Mouse (Mus musculus): ENCODE measurements around the gene March9. TPM values are rescaled to one million over a fixed set of nuclear protein-coding genes. Genes with fewer than 3 reads are reported as not detected.
A peak's percentile ranks its signal among the peaks of the same experiment; 100 is the strongest.

The March9 gene
- polyA plus RNA-seq, 1 experiment from 2014 or later, result 4.7 TPM

DNA sequence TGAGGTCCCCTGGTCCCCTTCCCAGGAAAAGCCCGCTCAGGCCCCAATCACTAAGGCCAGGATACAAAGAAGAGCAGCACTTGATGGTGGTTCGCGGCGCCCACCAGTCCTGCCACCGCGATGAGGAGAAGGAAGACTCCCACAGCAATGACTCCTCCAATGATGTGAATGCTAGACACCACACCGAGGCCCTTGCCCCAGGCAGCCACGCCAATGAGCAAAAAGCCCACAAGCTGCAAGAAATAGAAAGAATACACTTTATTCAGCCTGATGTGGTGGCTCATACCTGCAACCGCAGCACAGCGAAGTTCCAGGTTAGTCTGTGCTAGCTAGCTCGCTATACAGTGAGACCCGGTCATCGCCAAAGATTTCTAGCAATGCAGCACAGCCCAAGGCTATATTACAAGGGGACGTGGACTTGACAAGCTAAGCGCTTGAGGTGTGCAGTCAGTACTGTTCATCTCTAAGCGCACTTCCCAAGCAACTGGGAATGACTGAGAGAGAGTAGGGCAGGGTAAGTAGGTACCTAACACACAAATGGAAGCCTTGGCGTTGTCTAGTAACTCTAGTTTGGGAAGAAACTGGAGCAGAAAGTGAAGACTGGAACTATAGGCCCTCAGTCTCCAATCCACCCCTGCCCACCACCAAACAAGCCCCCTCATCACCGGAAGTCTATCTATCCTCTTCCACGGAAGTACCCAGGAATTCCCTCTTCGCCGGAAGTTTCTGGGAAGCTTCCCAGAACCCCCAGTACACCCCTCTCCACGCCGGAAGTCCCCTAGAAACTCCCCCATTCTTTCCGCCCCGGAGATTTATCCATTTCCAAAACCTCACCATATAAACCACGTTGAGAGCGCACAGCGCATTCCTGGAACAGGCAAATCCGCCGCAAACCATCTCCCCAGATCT lies 9.6 kb upstream of the March9 start:
- Histone ChIP-seq H3K4me1 (ENCODE audit: control insufficient read depth, insufficient read depth, low read length) (peaks cover 16% of the 10 kb centered on the region; the same call in 1 of the 2 replicates), H3K4me3 (ENCODE audit: low read depth, low read length) (peak overlapping the region; percentile 63), H3K4me2 (ENCODE audit: low read depth) (peak overlapping the region; percentile 88), H3K27ac (ENCODE audit: low read depth, low read length) (peak overlapping the region; percentile 63), H3K9ac (ENCODE audit: low read length) (peak overlapping the region; percentile 77), H3K36me3 (ENCODE audit: control insufficient read depth, insufficient read depth, low read length) (peaks cover 35% of the 10 kb centered on the region), H3K27me3 (ENCODE audit: control insufficient read depth, insufficient read depth, low read length) (no peaks in the 10 kb centered on the region), H3K9me3 (ENCODE audit: control insufficient read depth, low read length) (no peaks in the 10 kb centered on the region)
- peak; percentile 70 for ATAC-seq (ENCODE audit: insufficient read depth, low FRiP score, low TSS enrichment)
- WGBS, result 9% methylated on average over 30 of the region's 30 CpGs
- DNase-seq (ENCODE audit: low spot score), result peak; percentile 29

GRCm38 (mm10) chr10:127068360-127069038 lies 8.5 kb upstream of the March9 start:
- Histone ChIP-seq H3K9ac (ENCODE audit: low read length) (peak overlapping the region; percentile 77; the same call in 1 of the 2 replicates), H3K4me3 (ENCODE audit: low read depth, low read length) (peak overlapping the region; percentile 63), H3K36me3 (ENCODE audit: control insufficient read depth, insufficient read depth, low read length) (peaks cover 35% of the 10 kb centered on the region), H3K9me3 (ENCODE audit: control insufficient read depth, low read length) (no peaks in the 10 kb centered on the region), H3K27me3 (ENCODE audit: control insufficient read depth, insufficient read depth, low read length) (no peaks in the 10 kb centered on the region), H3K27ac (ENCODE audit: low read depth, low read length) (peak overlapping the region; percentile 63; the same call in 1 of the 2 replicates), H3K4me1 (ENCODE audit: control insufficient read depth, insufficient read depth, low read length) (peaks cover 16% of the 10 kb centered on the region; the same call in 1 of the 2 replicates), H3K4me2 (ENCODE audit: low read depth) (peak overlapping the region; percentile 88)
- ATAC-seq (ENCODE audit: insufficient read depth, low FRiP score, low TSS enrichment), result no peak
- WGBS, result 87% methylated on average over 9 of the region's 9 CpGs
- no peak for DNase-seq (ENCODE audit: low spot score)

- DNase-seq (ENCODE audit: low spot score), result no peak
- Histone ChIP-seq H3K4me1 (ENCODE audit: control insufficient read depth, insufficient read depth, low read length) (peaks cover 18% of the 10 kb centered on the region; the same call in 1 of the 2 replicates), H3K9ac (ENCODE audit: low read length) (no peak overlapping the region), H3K27ac (ENCODE audit: low read depth, low read length) (no peak overlapping the region), H3K27me3 (ENCODE audit: control insufficient read depth, insufficient read depth, low read length) (no peaks in the 10 kb centered on the region), H3K9me3 (ENCODE audit: control insufficient read depth, low read length) (no peaks in the 10 kb centered on the region), H3K36me3 (ENCODE audit: control insufficient read depth, insufficient read depth, low read length) (peaks cover 35% of the 10 kb centered on the region), H3K4me2 (ENCODE audit: low read depth) (no peak overlapping the region), H3K4me3 (ENCODE audit: low read depth, low read length) (no peak overlapping the region)
- ATAC-seq (ENCODE audit: insufficient read depth, low FRiP score, low TSS enrichment), result no peak
- WGBS, result 93% methylated on average over 14 of the region's 14 CpGs
Measured at GRCm38 (mm10) chr10:127066519-127067018, 6.6 kb upstream of the March9 start.

GRCm38 (mm10) chr10:127065981-127066380 lies 6.0 kb upstream of the March9 start:
- Histone ChIP-seq H3K9ac (ENCODE audit: low read length) (no peak overlapping the region), H3K27ac (ENCODE audit: low read depth, low read length) (no peak overlapping the region), H3K4me3 (ENCODE audit: low read depth, low read length) (no peak overlapping the region), H3K9me3 (ENCODE audit: control insufficient read depth, low read length) (no peaks in the 10 kb centered on the region), H3K4me2 (ENCODE audit: low read depth) (no peak overlapping the region), H3K4me1 (ENCODE audit: control insufficient read depth, insufficient read depth, low read length) (peaks cover 13% of the 10 kb centered on the region; the same call in 1 of the 2 replicates), H3K36me3 (ENCODE audit: control insufficient read depth, insufficient read depth, low read length) (peaks cover 35% of the 10 kb centered on the region), H3K27me3 (ENCODE audit: control insufficient read depth, insufficient read depth, low read length) (no peaks in the 10 kb centered on the region)
- WGBS, result 92% methylated on average over 9 of the region's 9 CpGs
- DNase-seq (ENCODE audit: low spot score) (no peak), ATAC-seq (ENCODE audit: insufficient read depth, low FRiP score, low TSS enrichment) (no peak)

- H3K9ac ChIP-seq (ENCODE audit: low read length), result peak overlapping the region; percentile 94
- peak overlapping the region; percentile 76 for H3K4me2 ChIP-seq (ENCODE audit: low read depth)
- ATAC-seq (ENCODE audit: insufficient read depth, low FRiP score, low TSS enrichment) (peak; percentile 1), DNase-seq (ENCODE audit: low spot score) (peak; percentile 49)
- H3K4me1 ChIP-seq (ENCODE audit: control insufficient read depth, insufficient read depth, low read length), result peaks cover 16% of the 10 kb centered on the region
- H3K27me3 ChIP-seq (ENCODE audit: control insufficient read depth, insufficient read depth, low read length), result peaks cover 6% of the 10 kb centered on the region; the same call in 1 of the 2 replicates
- H3K27ac ChIP-seq (ENCODE audit: low read depth, low read length), result peak overlapping the region; percentile 63
- peak overlapping the region; percentile 78 for H3K4me3 ChIP-seq (ENCODE audit: low read depth, low read length)
- WGBS, result 15% methylated on average over 37 of the region's 37 CpGs
- H3K9me3 ChIP-seq (ENCODE audit: control insufficient read depth, low read length), result no peaks in the 10 kb centered on the region
- peaks cover 35% of the 10 kb centered on the region for H3K36me3 ChIP-seq (ENCODE audit: control insufficient read depth, insufficient read depth, low read length)
Measured at GRCm38 (mm10) chr10:127063913-127064870, 4.2 kb upstream of the March9 start.

GRCm38 (mm10) chr10:127063239-127063872 lies 3.4 kb upstream of the March9 start, which contains the start of gene Cdk4:
Cdk4 (plus strand) TSS chr10:127063534.
- peak within 1 kb of the TSS; percentile 63 for H3K27ac ChIP-seq (ENCODE audit: low read depth, low read length)
- DNase-seq (ENCODE audit: low spot score) (peak; percentile 99), ATAC-seq (ENCODE audit: insufficient read depth, low FRiP score, low TSS enrichment) (peak; percentile 91)
- no peaks in the 10 kb centered on the region for H3K9me3 ChIP-seq (ENCODE audit: control insufficient read depth, low read length)
- peak within 1 kb of the TSS; percentile 78 for H3K4me3 ChIP-seq (ENCODE audit: low read depth, low read length)
- H3K9ac ChIP-seq (ENCODE audit: low read length), result peak within 1 kb of the TSS; percentile 94
- peaks cover 35% of the 10 kb centered on the region for H3K36me3 ChIP-seq (ENCODE audit: control insufficient read depth, insufficient read depth, low read length)
- peaks cover 6% of the 10 kb centered on the region; the same call in 1 of the 2 replicates for H3K27me3 ChIP-seq (ENCODE audit: control insufficient read depth, insufficient read depth, low read length)
- peak within 1 kb of the TSS; percentile 76 for H3K4me2 ChIP-seq (ENCODE audit: low read depth)
- peaks cover 13% of the 10 kb centered on the region for H3K4me1 ChIP-seq (ENCODE audit: control insufficient read depth, insufficient read depth, low read length)
- WGBS, result under 1% methylated on average over 42 of the region's 46 CpGs

GRCm38 (mm10) chr10:127062503-127062902 lies 2.5 kb upstream of the March9 start:
- 80% methylated on average over 5 of the region's 5 CpGs for WGBS
- Histone ChIP-seq H3K4me1 (ENCODE audit: control insufficient read depth, insufficient read depth, low read length) (peaks cover 12% of the 10 kb centered on the region), H3K27ac (ENCODE audit: low read depth, low read length) (no peak overlapping the region), H3K4me3 (ENCODE audit: low read depth, low read length) (no peak overlapping the region), H3K27me3 (ENCODE audit: control insufficient read depth, insufficient read depth, low read length) (peaks cover 6% of the 10 kb centered on the region; the same call in 1 of the 2 replicates), H3K36me3 (ENCODE audit: control insufficient read depth, insufficient read depth, low read length) (peaks cover 26% of the 10 kb centered on the region), H3K9me3 (ENCODE audit: control insufficient read depth, low read length) (no peaks in the 10 kb centered on the region), H3K9ac (ENCODE audit: low read length) (no peak overlapping the region), H3K4me2 (ENCODE audit: low read depth) (no peak overlapping the region)
- DNase-seq (ENCODE audit: low spot score), result no peak
- no peak for ATAC-seq (ENCODE audit: insufficient read depth, low FRiP score, low TSS enrichment)

Data from neural tube, embryonic 11.5 days (tissue).